Mouse (Mus musculus): ENCODE data around the gene Sipa1l3. TPM values are rescaled to one million over a fixed set of nuclear protein-coding genes. Genes with fewer than 3 reads are reported as not detected.

Gene Sipa1l3
- polyA plus RNA-seq (2014; fragmentation: Nextera tagmentation; extraction: Ambion mirVana): 12.5 and 15.6 TPM in 2 replicates

- Histone ChIP-seq H3K9ac (ENCODE audit: low read depth, low read length) (peak within 1 kb of the TSS; percentile 81), H3K9me3 (ENCODE audit: control insufficient read depth, low read length) (no peaks in the 10 kb centered on the region), H3K4me3 (ENCODE audit: low read depth, low read length) (peak within 1 kb of the TSS; percentile 95), H3K27me3 (replicated peaks; ENCODE audit: control insufficient read depth, insufficient read depth, low read length) (no peaks in the 10 kb centered on the region), H3K27ac (replicated peaks; ENCODE audit: low read depth, low read length) (peak within 1 kb of the TSS; percentile 80), H3K36me3 (ENCODE audit: control insufficient read depth, insufficient read depth, low read length) (no peaks in the 10 kb centered on the region), H3K4me1 (ENCODE audit: control insufficient read depth, insufficient read depth, low read length) (peaks cover 13% of the 10 kb centered on the region; the same call in 1 of the 2 replicates), H3K4me2 (ENCODE audit: low read depth, low read length) (peak within 1 kb of the TSS; percentile 88)
- DNase-seq (ENCODE audit: low spot score): peak; percentile 100
- ATAC-seq (ENCODE audit: low read depth): peak; percentile 99
- WGBS: under 1% methylated on average over 56 of the region's 88 CpGs
Measured at GRCm38 (mm10) chr7:29518421-29519210, at the start of gene Sipa1l3. TSS of gene Sipa1l3 (minus strand) at chr7:29518641.

DNA sequence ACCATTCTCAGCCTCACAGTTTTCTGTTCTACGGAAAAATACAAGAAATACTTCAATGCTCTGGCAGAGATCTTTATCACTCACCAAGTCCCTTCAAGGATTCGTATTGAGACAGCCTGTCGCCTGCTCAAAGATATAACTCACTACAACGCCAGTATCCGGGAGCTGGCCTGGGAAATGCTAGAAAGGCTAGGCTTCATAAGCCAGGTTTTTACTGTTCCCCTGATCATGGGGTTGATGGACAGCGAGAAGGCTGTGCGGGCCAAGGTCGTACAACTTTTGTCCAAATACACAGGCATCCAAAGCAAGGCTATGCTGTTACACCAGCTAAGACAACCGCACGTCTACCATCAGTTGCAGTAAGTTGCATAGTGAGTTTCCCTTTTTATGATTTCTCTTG, 44.6 kb upstream of the Sipa1l3 start:
- DNase-seq (ENCODE audit: low spot score): no peak
- Histone ChIP-seq H3K27ac (replicated peaks; ENCODE audit: low read depth, low read length) (no peak overlapping the region), H3K9ac (ENCODE audit: low read depth, low read length) (no peak overlapping the region), H3K4me3 (ENCODE audit: low read depth, low read length) (no peak overlapping the region), H3K4me1 (ENCODE audit: control insufficient read depth, insufficient read depth, low read length) (no peaks in the 10 kb centered on the region), H3K9me3 (ENCODE audit: control insufficient read depth, low read length) (no peaks in the 10 kb centered on the region), H3K36me3 (ENCODE audit: control insufficient read depth, insufficient read depth, low read length) (no peaks in the 10 kb centered on the region), H3K27me3 (replicated peaks; ENCODE audit: control insufficient read depth, insufficient read depth, low read length) (no peaks in the 10 kb centered on the region), H3K4me2 (ENCODE audit: low read depth, low read length) (no peak overlapping the region)
- ATAC-seq (ENCODE audit: low read depth): no peak
- WGBS: 88% methylated on average over 10 of the region's 10 CpGs

GRCm38 (mm10) chr7:29561046-29561445, 42.6 kb upstream of the Sipa1l3 start:
- Histone ChIP-seq H3K36me3 (ENCODE audit: control insufficient read depth, insufficient read depth, low read length) (no peaks in the 10 kb centered on the region), H3K27me3 (replicated peaks; ENCODE audit: control insufficient read depth, insufficient read depth, low read length) (no peaks in the 10 kb centered on the region), H3K9me3 (ENCODE audit: control insufficient read depth, low read length) (no peaks in the 10 kb centered on the region), H3K4me1 (ENCODE audit: control insufficient read depth, insufficient read depth, low read length) (no peaks in the 10 kb centered on the region), H3K4me2 (ENCODE audit: low read depth, low read length) (no peak overlapping the region), H3K27ac (replicated peaks; ENCODE audit: low read depth, low read length) (no peak overlapping the region), H3K4me3 (ENCODE audit: low read depth, low read length) (no peak overlapping the region), H3K9ac (ENCODE audit: low read depth, low read length) (no peak overlapping the region)
- WGBS: 62% methylated on average over 9 of the region's 9 CpGs
- DNase-seq (ENCODE audit: low spot score) (peak; percentile 71), ATAC-seq (ENCODE audit: low read depth) (no peak)

GRCm38 (mm10) chr7:29559290-29559689, 40.8 kb upstream of the Sipa1l3 start:
- DNase-seq (ENCODE audit: low spot score) (no peak), ATAC-seq (ENCODE audit: low read depth) (no peak)
- Histone ChIP-seq H3K4me1 (ENCODE audit: control insufficient read depth, insufficient read depth, low read length) (no peaks in the 10 kb centered on the region), H3K9me3 (ENCODE audit: control insufficient read depth, low read length) (no peaks in the 10 kb centered on the region), H3K4me3 (ENCODE audit: low read depth, low read length) (no peak overlapping the region), H3K27ac (replicated peaks; ENCODE audit: low read depth, low read length) (no peak overlapping the region), H3K27me3 (replicated peaks; ENCODE audit: control insufficient read depth, insufficient read depth, low read length) (no peaks in the 10 kb centered on the region), H3K9ac (ENCODE audit: low read depth, low read length) (no peak overlapping the region), H3K36me3 (ENCODE audit: control insufficient read depth, insufficient read depth, low read length) (no peaks in the 10 kb centered on the region), H3K4me2 (ENCODE audit: low read depth, low read length) (no peak overlapping the region)
- WGBS: 69% methylated on average over 4 of the region's 4 CpGs

DNA sequence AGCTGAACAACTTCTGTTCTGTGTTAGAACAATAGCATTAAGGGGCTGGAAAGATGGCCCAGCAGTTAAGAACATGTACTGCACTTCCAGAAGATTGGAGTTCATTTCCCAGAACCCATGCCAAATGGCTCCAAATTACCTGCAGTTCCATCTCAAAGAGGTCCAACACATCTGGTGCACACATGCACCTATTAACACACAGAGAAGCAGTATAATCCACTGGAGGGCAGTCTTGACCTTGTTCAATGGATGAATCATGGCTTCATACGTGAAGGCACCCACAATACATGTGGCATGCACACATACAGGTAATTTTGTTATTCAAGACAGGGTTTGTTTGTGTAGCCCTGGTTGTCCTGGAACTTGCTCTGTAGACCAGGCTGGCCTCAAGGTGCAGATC, 40.3 kb upstream of the Sipa1l3 start:
- no peaks in the 10 kb centered on the region for H3K4me1 ChIP-seq (ENCODE audit: control insufficient read depth, insufficient read depth, low read length)
- DNase-seq (ENCODE audit: low spot score) (peak; percentile 43), ATAC-seq (ENCODE audit: low read depth) (no peak)
- WGBS: 52% methylated on average over 1 of the region's 1 CpGs
- no peaks in the 10 kb centered on the region for H3K9me3 ChIP-seq (ENCODE audit: control insufficient read depth, low read length)
- no peaks in the 10 kb centered on the region for H3K36me3 ChIP-seq (ENCODE audit: control insufficient read depth, insufficient read depth, low read length)
- H3K27ac ChIP-seq (replicated peaks; ENCODE audit: low read depth, low read length): no peak overlapping the region
- H3K4me2 ChIP-seq (ENCODE audit: low read depth, low read length): no peak overlapping the region
- no peaks in the 10 kb centered on the region for H3K27me3 ChIP-seq (replicated peaks; ENCODE audit: control insufficient read depth, insufficient read depth, low read length)
- H3K4me3 ChIP-seq (ENCODE audit: low read depth, low read length): no peak overlapping the region
- no peak overlapping the region for H3K9ac ChIP-seq (ENCODE audit: low read depth, low read length)

GRCm38 (mm10) chr7:29556283-29556682, 37.8 kb upstream of the Sipa1l3 start:
- DNase-seq (ENCODE audit: low spot score) (no peak), ATAC-seq (ENCODE audit: low read depth) (no peak)
- WGBS: 78% methylated on average over 4 of the region's 4 CpGs

GRCm38 (mm10) chr7:29555521-29555920, 37.1 kb upstream of the Sipa1l3 start:
- H3K4me1 ChIP-seq (ENCODE audit: control insufficient read depth, insufficient read depth, low read length): no peaks in the 10 kb centered on the region
- no peak overlapping the region for H3K4me2 ChIP-seq (ENCODE audit: low read depth, low read length)
- 70% methylated on average over 5 of the region's 5 CpGs for WGBS
- H3K4me3 ChIP-seq (ENCODE audit: low read depth, low read length): no peak overlapping the region
- 0 out of 2 replicates have a peak, but pooled peaks cover 2% of the 10 kb centered on the region for H3K9me3 ChIP-seq (ENCODE audit: control insufficient read depth, low read length)
- no peaks in the 10 kb centered on the region for H3K27me3 ChIP-seq (replicated peaks; ENCODE audit: control insufficient read depth, insufficient read depth, low read length)
- DNase-seq (ENCODE audit: low spot score) (no peak), ATAC-seq (ENCODE audit: low read depth) (no peak)
- no peak overlapping the region for H3K9ac ChIP-seq (ENCODE audit: low read depth, low read length)
- H3K27ac ChIP-seq (replicated peaks; ENCODE audit: low read depth, low read length): no peak overlapping the region
- H3K36me3 ChIP-seq (ENCODE audit: control insufficient read depth, insufficient read depth, low read length): no peaks in the 10 kb centered on the region

More at GRCm38 (mm10) chr7:29556283-29556682, 37.8 kb upstream of the Sipa1l3 start:
- Histone ChIP-seq H3K27ac (replicated peaks; ENCODE audit: low read depth, low read length) (no peak overlapping the region), H3K9me3 (ENCODE audit: control insufficient read depth, low read length) (0 out of 2 replicates have a peak, but pooled peaks cover 2% of the 10 kb centered on the region), H3K36me3 (ENCODE audit: control insufficient read depth, insufficient read depth, low read length) (no peaks in the 10 kb centered on the region), H3K4me1 (ENCODE audit: control insufficient read depth, insufficient read depth, low read length) (no peaks in the 10 kb centered on the region), H3K4me2 (ENCODE audit: low read depth, low read length) (no peak overlapping the region), H3K27me3 (replicated peaks; ENCODE audit: control insufficient read depth, insufficient read depth, low read length) (no peaks in the 10 kb centered on the region), H3K9ac (ENCODE audit: low read depth, low read length) (no peak overlapping the region), H3K4me3 (ENCODE audit: low read depth, low read length) (no peak overlapping the region)

DNA sequence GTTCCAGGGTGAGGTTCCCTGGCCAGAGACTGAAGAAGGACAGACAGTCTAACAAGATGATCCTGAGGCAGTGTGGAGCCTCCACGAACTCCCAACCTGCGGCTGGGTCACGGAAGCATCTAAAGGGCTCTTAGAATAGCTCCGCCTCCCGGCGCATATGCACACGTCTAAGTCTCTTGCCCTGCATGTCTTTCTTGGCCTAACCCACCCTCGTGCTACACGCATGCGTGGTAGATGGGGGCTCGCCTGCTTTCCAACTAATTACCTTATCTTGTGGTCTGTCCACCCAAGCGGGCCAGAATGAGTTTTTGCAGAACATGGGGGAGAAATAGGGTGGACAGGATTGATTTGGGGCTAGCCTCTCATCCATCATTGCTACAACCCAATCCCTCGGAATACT, 36.6 kb upstream of the Sipa1l3 start:
- H3K27me3 ChIP-seq (replicated peaks; ENCODE audit: control insufficient read depth, insufficient read depth, low read length): no peaks in the 10 kb centered on the region
- DNase-seq (ENCODE audit: low spot score): no peak
- H3K36me3 ChIP-seq (ENCODE audit: control insufficient read depth, insufficient read depth, low read length): no peaks in the 10 kb centered on the region
- H3K4me3 ChIP-seq (ENCODE audit: low read depth, low read length): no peak overlapping the region
- no peak overlapping the region for H3K4me2 ChIP-seq (ENCODE audit: low read depth, low read length)
- ATAC-seq (ENCODE audit: low read depth): no peak
- WGBS: 86% methylated on average over 13 of the region's 13 CpGs
- no peak overlapping the region for H3K27ac ChIP-seq (replicated peaks; ENCODE audit: low read depth, low read length)
- no peak overlapping the region for H3K9ac ChIP-seq (ENCODE audit: low read depth, low read length)
- 0 out of 2 replicates have a peak, but pooled peaks cover 2% of the 10 kb centered on the region for H3K9me3 ChIP-seq (ENCODE audit: control insufficient read depth, low read length)
- H3K4me1 ChIP-seq (ENCODE audit: control insufficient read depth, insufficient read depth, low read length): no peaks in the 10 kb centered on the region

GRCm38 (mm10) chr7:29550691-29551090, 32.2 kb upstream of the Sipa1l3 start:
- H3K27me3 ChIP-seq (replicated peaks; ENCODE audit: control insufficient read depth, insufficient read depth, low read length): no peaks in the 10 kb centered on the region
- H3K4me2 ChIP-seq (ENCODE audit: low read depth, low read length): no peak overlapping the region
- H3K4me1 ChIP-seq (ENCODE audit: control insufficient read depth, insufficient read depth, low read length): no peaks in the 10 kb centered on the region
- ATAC-seq (ENCODE audit: low read depth) (no peak), DNase-seq (ENCODE audit: low spot score) (no peak)
- 0 out of 2 replicates have a peak, but pooled peaks cover 2% of the 10 kb centered on the region for H3K9me3 ChIP-seq (ENCODE audit: control insufficient read depth, low read length)
- WGBS: 32% methylated on average over 3 of the region's 3 CpGs
- H3K36me3 ChIP-seq (ENCODE audit: control insufficient read depth, insufficient read depth, low read length): no peaks in the 10 kb centered on the region
- no peak overlapping the region for H3K27ac ChIP-seq (replicated peaks; ENCODE audit: low read depth, low read length)
- H3K4me3 ChIP-seq (ENCODE audit: low read depth, low read length): no peak overlapping the region
- no peak overlapping the region for H3K9ac ChIP-seq (ENCODE audit: low read depth, low read length)

Measured in embryonic facial prominence, embryonic 14.5 days (tissue).